Mouse (Mus musculus): ENCODE measurements around the gene Rfc1. TPM values are rescaled to one million over a fixed set of nuclear protein-coding genes. Genes with fewer than 3 reads are reported as not detected.
A peak's percentile ranks its signal among the peaks of the same experiment; 100 is the strongest.

Rfc1 gene
- polyA plus RNA-seq, 1 experiment, result 22.1 TPM

DNA sequence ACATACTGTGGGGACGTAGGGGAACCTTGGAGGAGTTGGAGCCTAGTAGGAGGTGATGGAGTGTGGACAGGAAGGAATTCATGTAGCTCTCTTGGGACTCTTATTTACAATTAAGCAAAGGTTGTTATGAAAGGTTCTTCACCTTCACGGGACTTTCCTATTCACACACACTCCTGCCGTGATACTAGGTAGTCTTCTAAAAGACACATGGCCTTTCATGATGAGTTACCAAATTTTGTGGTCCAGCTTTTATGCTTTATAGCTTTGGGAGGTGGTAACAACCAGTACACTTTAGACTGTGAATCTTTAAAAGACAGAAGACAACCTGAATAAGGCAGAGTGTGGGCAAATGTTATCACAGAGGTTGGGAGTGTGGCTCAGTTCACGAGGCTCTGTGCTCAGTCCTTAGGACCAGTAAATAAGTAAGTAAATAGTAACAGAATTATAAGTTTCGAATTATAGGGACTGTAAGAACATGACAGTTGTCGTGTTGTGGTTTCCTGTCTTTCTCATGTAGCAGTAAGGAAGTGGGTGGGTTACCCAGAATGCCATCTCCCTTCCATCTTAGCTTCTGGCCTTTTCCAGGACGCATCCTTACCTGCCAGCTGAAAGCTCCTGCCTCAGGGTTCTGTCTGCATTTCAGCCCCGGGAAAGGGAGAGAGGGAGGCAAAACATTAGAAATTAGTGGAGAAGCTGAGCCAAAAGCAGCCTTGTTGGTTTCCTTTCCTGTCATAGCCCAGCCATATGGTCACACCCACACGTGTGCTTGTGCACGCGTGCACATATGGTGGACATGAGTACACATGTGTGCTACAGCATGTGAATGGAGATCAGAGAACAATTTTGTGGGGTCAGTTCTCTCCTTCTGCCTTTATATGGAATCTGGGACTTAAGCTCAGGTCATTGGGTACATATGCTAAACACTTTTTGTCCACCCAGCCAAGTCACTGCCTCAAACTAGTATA, 117.9 kb downstream of the Rfc1 start:
- peak in 1 of 2 experiments; percentile 16 for DNase-seq (ENCODE audit: extremely low spot score in 1 of 2, low spot score in 1 of 2)

DNA sequence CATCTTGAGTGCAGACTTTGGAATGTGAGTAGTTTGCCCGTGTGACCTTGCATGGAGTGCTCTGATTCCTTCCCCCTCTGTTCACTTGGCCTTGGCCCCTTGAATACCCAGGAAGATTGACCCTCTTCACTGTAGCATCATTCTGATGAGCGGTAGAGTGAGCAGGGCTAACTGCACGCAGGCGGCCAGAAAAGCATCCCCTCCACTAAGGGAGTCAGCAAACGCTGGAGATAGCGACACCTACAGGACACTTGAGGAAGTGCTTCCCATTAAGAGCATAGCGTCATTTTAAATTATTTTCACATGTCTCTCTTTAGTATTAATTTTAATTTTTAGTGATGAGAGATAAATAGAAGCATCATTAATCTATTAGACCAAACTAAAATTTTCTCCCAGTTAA, 122.1 kb downstream of the Rfc1 start:
- peak in 1 of 2 experiments; percentile 56 for DNase-seq (ENCODE audit: extremely low spot score in 1 of 2, low spot score in 1 of 2)

Other genes with a start within 250 kb of the Rfc1 start
- 0.40 and 0.44 TPM in 2 replicates for gene Tmem156, start 243.5 kb downstream of the Rfc1 start, polyA plus RNA-seq (2012; rRNA removed)
- gene Klhl5, start 228.1 kb downstream of the Rfc1 start, polyA plus RNA-seq (2012; rRNA removed), result 55.7 and 59.4 TPM in 2 replicates
- gene Wdr19, start 136.0 kb downstream of the Rfc1 start, polyA plus RNA-seq (2012; rRNA removed), result 17.5 and 20.7 TPM in 2 replicates
- 0.40 and 0.42 TPM in 2 replicates for gene Klb, start 12.6 kb upstream of the Rfc1 start, polyA plus RNA-seq (2012; rRNA removed)
- gene Rpl9, start 55.8 kb upstream of the Rfc1 start, polyA plus RNA-seq (2012; rRNA removed), result 777 and 820 TPM in 2 replicates
- 41.7 and 43.9 TPM in 2 replicates for gene Lias, start 55.8 kb upstream of the Rfc1 start, polyA plus RNA-seq (2012; rRNA removed)
- 29.1 and 29.2 TPM in 2 replicates for gene Ugdh, start 100.3 kb upstream of the Rfc1 start, polyA plus RNA-seq (2012; rRNA removed)
- not detected in 2 replicates for gene Gm43552, start 157.2 kb upstream of the Rfc1 start, polyA plus RNA-seq (2012; rRNA removed)
- 148 and 181 TPM in 2 replicates for gene Smim14, start 201.5 kb upstream of the Rfc1 start, polyA plus RNA-seq (2012; rRNA removed)
- gene Ube2k, start 201.6 kb upstream of the Rfc1 start, polyA plus RNA-seq (2012; rRNA removed), result 113 and 114 TPM in 2 replicates